Mouse (Mus musculus) layer of hippocampus, postnatal 10 days (tissue): ENCODE measurements around the gene Bcl9. TPM values are rescaled to one million over a fixed set of nuclear protein-coding genes. Genes with fewer than 3 reads are reported as not detected.

Experiments used
- DNase-seq, 2 experiments: peaks; one replicate each; pipeline ENCODE4 v3.0.0; 2021; ENCODE audit warnings: low spot score in 2 of 2
- total RNA-seq, 2 experiments: library from RNA; stranded (reverse); gene quantifications; 2 replicates each; pipeline ENCODE4 v1.2.3; 2021

Gene Bcl9
- total RNA-seq, 2 experiments from 2014 or later, result 70.9 to 73.6 TPM

DNA sequence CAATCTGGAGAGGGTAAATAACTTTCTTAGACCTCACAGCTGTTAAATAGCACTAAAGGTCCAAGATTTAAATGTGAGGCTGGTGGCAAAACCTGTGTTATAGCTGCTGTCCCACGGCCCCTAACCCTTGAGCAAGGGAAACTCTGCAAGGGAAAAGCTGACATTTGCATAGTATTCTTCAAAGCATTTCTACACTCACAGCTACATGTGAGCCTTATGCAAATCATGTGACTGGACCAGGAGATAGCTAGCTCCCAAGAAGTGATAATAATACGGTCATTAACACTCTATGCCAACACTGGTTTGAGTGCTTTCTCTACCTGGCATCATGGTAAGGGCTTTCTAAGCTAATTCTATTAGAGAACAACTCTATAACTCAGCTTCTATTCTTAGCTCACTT is 60.3 kb downstream of the Bcl9 start:
- no peak for DNase-seq

- DNase-seq, result no peak
Measured at GRCm38 (mm10) chr3:97234797-97235196, 62.9 kb downstream of the Bcl9 start.

DNA sequence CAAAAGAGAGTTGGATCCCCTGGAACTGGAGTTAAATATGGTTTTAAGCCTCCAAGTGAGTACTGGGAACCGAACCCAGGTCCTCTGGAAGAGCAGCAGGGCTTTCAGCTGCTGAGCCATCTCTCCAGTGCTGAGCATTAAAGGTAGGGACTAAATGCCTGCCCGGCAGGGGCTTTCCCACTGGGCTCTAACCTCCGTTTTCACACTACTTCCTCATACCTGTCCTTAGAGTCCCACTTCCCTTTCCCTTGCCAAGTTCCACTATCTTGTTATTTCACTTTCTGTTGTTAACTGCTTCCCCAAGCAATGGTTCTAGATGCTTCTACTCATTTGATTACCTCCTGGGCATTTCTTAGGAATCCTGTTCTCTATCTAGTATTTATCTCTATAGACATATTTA is 65.4 kb downstream of the Bcl9 start:
- DNase-seq, result no peak

- DNase-seq, result no peak
Measured at GRCm38 (mm10) chr3:97231857-97232256, 65.9 kb downstream of the Bcl9 start.

- DNase-seq, result no peak
Measured at GRCm38 (mm10) chr3:97230631-97231404, 66.9 kb downstream of the Bcl9 start.

DNA sequence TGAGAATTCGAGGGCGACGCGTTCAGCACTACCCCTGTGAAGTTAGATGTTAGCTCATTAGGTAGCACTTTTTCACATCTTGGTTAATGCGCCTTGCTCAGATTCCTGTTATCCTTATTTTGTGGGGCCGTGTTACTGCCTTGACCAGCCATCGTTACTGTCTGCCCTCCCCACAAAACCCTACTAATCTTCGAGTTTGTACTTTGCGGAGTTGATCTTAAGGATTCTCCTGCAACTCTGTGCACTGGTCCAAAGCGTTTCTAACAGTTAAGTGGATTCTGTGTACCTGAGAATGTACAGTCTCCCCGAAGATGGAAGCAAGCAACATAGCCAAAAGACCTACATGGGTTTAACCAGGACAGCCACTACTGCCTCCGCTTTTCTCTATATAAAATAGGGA is 69.3 kb downstream of the Bcl9 start:
- no peak for DNase-seq

DNA sequence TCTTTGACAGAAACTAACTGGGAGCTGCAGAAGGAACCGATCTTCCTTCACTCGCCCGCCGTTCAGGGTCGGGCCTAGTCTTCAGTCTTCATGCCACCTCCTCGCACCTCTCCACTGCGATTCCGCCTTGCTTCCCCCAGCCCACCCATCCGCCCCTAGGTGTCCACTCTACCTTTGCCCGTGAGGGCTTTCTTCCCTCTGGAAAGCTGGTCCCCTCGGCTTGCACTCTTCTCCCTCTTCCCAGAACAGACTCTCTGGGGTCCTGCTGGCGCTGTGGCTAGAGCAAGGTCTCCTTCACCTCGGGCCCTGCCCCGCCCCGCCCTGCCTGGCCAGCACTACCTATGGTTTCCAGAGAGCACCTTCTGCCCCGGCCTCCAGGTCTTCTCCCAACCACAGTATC is 69.7 kb downstream of the Bcl9 start:
- DNase-seq, result no peak

- DNase-seq, result peak; percentile 94 to 95
Measured at GRCm38 (mm10) chr3:97227259-97228005, 70.3 kb downstream of the Bcl9 start.

- peak in 1 of 2 experiments; percentile 30 for DNase-seq
Measured at GRCm38 (mm10) chr3:97226719-97227118, 71.0 kb downstream of the Bcl9 start.

GRCm38 (mm10) chr3:97225231-97225630 is 72.5 kb downstream of the Bcl9 start:
- DNase-seq, result no peak

DNA sequence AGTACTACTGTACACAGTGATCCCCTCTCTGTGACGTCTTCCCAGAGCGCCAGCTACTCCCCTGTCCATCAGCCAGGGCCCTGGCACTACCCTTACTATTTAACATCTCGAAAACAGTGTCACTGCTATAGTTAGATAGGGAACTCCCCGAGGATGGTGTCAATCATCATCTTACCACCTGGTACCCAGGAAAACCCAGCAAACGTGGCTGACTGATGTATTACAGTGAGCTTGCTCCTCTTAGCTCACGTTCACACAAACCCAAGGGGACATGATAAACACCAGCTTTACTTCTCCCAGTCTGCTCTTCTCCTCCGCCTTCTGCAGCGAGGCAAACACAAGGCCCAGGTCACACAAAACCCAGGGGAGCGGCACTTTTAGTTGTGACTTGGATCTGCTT is 74.5 kb downstream of the Bcl9 start:
- no peak for DNase-seq

- DNase-seq, result no peak
Measured at GRCm38 (mm10) chr3:97215526-97215925, 82.2 kb downstream of the Bcl9 start.

DNA sequence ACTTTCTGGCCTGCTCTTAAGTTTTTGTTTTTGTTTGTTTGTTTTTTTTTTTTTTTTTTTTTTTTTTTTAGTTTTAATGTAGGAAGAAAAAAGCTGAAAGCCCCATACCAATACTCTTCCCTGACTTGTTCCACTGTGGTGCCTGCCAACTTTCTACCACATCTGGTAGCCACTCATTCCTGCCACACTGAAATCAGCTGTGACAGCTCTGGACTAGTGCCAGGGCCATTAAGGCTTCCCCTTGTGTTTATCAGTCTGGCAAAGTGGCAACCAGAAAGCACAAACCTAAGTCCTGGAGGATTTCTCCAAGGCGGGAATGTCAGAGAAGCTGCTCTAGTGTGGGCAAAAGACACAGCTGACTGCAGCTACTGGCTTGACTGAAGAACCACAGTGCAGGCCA is 83.3 kb downstream of the Bcl9 start:
- DNase-seq, result peak in 1 of 2 experiments; percentile 34

DNA sequence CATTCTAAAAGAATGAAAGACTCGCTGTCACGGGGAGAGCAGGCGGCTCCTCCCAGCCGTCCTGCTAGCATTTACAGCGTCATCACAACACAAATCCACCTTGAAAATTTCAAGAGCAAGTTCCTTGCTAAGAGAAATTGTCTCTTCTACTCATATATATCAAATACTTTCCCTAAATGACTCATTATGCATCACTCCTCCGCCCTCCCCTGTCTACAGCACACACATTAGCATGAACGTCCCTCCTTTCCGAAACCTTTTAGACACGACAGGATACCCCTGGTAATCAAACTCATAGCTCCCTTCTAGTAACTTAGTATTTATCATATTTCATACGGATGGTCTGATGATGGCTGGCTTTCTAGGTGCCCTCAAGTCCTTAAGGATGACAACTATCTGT is 83.8 kb downstream of the Bcl9 start:
- no peak for DNase-seq

DNA sequence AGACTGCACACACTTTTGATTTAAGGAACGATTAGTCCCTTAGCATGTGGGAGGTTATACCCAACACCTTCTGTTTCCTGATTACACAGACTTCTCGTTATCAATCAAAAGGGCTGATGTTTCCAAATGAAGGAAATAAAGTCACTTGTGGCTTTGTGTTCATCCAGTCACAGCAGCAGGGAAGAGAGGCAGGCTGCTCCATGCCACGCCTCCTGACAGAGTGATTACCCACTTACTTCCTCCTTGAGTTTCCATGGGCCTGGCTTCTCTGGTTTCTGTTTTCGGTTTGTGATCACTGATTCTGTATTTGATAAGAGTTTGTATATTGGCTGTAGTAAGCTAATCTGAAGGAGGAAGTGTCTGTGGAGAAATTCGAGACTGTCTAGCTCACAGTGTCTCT is 86.5 kb downstream of the Bcl9 start:
- DNase-seq, result no peak

- DNase-seq, result no peak
Measured at GRCm38 (mm10) chr3:97209351-97209750, 88.4 kb downstream of the Bcl9 start.

- no peak for DNase-seq
Measured at GRCm38 (mm10) chr3:97206521-97206920, 91.2 kb downstream of the Bcl9 start.

DNA sequence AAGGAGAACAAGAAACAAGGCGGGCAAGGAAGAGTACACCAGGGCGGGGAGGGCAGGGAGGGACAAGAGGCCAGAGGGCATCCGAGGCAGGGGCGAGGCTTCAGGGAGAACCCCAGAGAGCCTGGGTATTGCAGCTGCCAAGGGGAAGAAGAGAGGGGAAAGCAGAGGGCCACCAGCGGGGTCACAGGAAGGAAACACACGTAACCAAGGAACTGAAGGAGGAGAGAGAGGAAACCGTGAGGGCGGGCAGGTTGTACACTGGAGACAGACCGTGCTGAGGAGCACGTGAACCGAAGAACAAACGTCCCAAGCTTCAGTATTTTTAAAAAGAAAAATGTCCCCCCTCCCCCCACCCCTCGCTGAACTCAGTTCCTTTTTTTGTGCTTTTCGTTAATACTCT is 93.8 kb downstream of the Bcl9 start:
- DNase-seq, result no peak

- DNase-seq, result peak; percentile 56 to 70
Measured at GRCm38 (mm10) chr3:97201943-97202342, 95.8 kb downstream of the Bcl9 start.

DNA sequence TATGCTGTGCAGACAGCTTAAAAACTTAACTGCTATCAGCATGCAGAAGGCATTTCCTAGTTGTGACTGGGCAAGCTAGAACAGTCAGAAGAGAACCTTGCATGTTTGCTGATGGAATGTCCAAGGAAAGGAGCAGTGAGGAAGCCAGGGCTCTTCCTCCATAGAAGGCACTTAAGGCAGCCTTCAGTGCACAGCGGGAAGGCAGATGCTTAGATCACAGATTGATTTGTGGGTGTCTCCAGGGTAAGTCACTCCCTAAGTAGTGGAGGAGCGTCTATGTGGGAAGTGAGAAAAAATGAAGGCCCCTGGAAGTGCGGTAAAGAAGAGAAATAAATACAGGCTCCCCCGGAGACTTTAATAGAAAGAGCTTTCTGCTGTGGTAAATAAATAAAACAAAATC is 98.5 kb downstream of the Bcl9 start:
- no peak for DNase-seq

- DNase-seq, result no peak
Measured at GRCm38 (mm10) chr3:97196571-97196970, 101.1 kb downstream of the Bcl9 start.

DNA sequence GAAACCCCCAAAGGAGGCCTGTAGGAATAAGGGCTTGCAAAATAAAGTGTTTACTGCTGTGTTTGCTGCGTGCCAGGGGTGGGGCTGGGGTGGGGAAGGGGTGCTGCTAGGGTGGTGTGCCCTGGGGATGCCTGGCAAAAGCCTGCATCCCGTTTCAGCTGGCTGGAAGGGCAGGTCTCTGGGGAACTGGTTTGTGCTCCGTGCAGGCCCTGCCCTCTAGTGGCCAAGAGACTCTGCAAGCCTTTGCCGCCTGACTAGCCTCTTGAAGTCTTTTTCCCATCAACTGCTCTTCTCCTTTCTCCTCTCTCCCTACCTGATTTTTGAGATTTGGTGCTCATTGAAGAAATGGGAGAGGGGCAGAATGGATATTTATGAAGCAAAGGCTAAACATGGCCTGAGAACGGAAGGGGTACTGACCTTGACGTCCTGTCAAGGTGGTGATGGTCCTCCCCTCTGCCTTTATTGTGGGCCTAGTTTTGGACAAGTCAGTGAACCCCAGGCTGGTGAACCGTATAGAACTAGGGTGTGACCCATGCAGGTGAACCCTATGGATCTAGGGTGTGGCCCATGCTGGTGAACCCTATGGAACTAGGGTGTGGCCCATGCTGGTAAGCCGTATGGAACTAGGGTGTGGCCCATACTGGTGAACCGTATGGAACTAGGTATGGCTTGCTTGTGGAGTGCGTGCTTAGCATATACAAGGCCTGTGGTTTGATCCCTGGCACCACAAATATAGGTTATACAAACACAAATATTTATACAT is 112.4 kb downstream of the Bcl9 start:
- peak; percentile 69 to 83 for DNase-seq
